Mouse (Mus musculus) testis, postnatal 10 days (tissue): Measurements from ENCODE around the gene Rasal2.
"Not testable (repeated sequence)": the region's sequence is repeated elsewhere in the genome, so short reads cannot be mapped to it uniquely, and the experiment has no call there.

Experiments
- DNase-seq: peaks from one replicate; pipeline ENCODE4 v3.0.0; 2021; ENCODE audit warnings: low spot score

The Rasal2 gene

GRCm38 (mm10) chr1:157243576-157244452 is 168.6 kb downstream of the Rasal2 start:
- DNase-seq = no peak

DNA sequence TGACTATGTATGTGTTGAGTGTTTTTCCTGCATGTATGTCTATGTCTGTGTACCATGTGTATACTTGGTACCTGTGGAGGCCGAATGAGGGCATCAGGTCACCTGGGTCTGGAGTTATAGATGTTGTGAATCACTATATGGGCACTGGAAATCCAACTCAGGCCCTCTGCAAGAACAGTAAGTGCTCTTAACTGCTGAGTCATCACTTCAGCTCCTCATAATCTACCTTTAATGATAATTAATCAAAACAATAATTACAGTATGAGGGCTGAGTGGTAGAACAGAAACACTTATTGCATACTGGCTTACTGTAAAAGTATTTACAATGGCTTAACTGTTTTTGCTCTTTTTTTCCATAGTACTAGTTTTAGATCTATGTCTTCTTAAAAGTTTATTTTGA is 172.7 kb downstream of the Rasal2 start:
- no peak for DNase-seq

- not testable (repeated sequence) for DNase-seq
Observed at GRCm38 (mm10) chr1:157236650-157237344, 175.6 kb downstream of the Rasal2 start.

- DNase-seq = no peak
Observed at GRCm38 (mm10) chr1:157233451-157233850, 178.9 kb downstream of the Rasal2 start.

DNA sequence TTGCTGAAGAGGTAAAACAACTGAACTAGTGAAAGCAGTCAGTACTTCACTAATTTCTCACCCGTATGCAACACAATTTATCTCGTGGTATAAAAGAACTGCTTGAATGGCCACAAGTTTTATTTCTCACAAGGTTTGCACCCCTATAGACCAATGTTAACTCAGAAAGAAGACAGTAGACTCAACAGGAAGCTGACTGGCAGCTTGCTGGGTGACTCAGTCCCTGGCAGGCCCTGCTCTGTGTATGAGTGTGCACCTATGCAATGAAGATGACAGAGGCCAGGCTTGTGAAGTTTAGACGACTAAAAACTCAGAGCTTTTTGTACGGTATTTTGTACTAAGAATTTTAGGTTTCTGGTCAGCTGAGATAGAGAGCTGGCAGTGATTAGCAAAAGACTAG is 180.0 kb downstream of the Rasal2 start:
- DNase-seq = no peak

GRCm38 (mm10) chr1:157231016-157231415 is 181.4 kb downstream of the Rasal2 start:
- no peak for DNase-seq

DNA sequence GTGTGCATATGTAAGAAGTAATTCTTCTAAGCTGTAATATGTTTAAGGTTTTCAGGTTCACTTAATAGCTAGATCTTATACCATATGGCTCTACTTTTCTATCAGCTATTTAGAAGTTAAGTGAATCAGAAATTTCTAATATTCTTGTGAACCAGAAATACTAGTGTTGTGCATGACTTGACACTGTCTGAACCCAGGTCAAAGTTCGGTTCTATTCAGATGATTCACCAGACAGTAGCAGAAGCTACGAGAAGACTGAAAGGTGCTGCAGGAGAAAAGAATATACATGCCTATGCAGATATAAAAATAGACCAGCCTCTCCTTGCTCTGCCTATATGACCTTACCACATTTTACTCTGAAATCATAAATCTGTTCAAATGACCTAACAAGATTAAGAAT is 182.0 kb downstream of the Rasal2 start:
- no peak for DNase-seq

- no peak for DNase-seq
Observed at GRCm38 (mm10) chr1:157225013-157225412, 187.4 kb downstream of the Rasal2 start.

DNA sequence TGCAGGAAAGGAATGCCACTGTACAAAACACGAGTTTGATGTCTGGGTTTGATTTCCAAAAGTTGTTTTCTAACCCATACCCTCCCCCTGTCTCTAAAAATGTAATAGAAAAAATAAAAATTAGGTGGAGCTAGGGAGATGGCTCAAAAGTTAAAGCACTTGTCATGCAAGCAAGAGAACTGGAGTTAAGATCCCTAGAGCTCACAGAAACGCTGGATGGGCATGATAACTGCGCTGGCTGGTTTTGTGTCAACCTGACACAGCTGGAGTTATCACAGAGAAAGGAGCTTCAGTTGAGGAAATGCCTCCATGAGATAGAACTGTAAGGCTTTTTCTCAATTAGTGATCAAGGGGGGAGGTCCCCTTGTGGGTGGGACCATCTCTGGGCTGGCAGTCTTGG is 191.5 kb downstream of the Rasal2 start:
- no peak for DNase-seq

DNA sequence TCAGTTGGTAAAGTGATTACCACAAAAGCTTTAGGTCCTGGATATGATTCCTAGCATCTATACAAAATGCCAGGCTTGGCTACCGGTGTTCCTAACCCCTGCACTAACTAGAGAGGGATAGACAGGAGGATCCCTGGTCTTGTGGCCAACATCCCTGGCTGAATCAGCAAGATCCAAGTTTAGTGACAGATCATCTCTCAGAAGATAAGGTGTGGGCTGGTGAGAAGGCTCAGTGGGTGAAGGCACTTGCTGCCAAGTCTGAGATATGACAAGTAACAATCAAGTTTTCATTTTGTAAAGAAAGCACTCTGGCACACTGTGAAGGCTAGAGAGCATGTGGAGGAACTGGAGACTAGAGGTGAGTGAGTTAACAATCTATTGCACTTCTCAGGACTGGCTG is 191.9 kb downstream of the Rasal2 start:
- DNase-seq = no peak

DNA sequence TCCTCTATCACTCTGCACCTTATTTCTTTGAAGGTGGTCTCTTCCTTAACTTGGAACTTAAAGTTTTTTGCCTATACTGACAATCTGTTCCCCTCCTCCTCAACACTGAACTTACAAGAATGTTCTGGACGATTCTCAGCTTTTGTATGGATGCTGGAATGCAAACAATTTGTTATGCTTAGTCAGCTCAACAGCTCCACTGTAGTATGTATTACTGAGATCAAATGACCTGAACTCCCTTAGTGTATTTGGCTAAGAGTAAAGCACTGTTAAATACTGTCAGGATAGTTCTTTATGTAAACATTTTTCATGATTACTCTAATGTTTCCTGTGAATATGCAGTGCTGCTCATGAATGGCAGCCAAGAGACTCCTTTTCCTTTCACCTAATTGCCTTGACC is 203.6 kb downstream of the Rasal2 start:
- DNase-seq = no peak

GRCm38 (mm10) chr1:157205685-157206084 is 206.7 kb downstream of the Rasal2 start:
- no peak for DNase-seq

- no peak for DNase-seq
Observed at GRCm38 (mm10) chr1:157183043-157183442, 229.4 kb downstream of the Rasal2 start.

DNA sequence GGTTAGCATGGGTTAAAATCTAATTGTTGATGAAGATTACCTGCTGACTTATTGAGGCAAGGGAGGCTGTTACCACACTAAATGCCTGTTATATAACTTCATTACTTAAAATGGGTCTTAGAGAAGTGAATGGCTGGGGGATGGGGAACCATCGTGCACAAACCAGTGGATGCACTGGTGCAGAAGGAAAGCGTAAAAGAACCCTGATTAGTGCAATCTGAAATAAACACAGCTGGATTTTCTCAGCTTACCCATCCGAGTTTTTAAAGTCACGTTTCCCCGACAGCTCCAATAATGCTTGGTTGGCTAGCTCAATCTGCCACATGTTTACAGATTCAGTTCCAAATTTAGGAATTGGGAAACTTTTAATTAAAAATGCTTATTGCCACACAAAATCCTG is 230.0 kb downstream of the Rasal2 start:
- DNase-seq = no peak

DNA sequence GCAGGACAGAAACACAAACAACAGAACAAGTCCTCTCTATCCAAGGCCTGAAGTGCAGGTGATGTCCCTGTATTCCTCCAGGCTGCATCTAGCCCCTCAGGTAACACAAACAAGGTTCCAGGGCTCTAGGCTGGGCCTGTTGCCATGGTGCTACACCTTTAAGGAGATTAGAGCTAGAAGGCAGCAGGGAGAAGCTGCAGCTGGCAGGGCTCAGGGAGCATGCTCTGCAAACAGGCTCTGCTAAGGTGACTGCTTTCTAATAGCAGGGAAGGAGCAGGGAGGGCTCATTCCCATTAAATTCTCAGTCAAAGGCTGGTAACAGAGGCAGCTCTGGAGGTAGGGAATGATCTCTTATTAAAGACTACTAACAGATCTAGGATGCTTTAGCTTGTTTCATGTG is 231.3 kb downstream of the Rasal2 start:
- no peak for DNase-seq

- no peak for DNase-seq
Observed at GRCm38 (mm10) chr1:157178988-157179764, 233.2 kb downstream of the Rasal2 start.

GRCm38 (mm10) chr1:157169292-157169691 is 243.1 kb downstream of the Rasal2 start:
- DNase-seq = no peak

DNA sequence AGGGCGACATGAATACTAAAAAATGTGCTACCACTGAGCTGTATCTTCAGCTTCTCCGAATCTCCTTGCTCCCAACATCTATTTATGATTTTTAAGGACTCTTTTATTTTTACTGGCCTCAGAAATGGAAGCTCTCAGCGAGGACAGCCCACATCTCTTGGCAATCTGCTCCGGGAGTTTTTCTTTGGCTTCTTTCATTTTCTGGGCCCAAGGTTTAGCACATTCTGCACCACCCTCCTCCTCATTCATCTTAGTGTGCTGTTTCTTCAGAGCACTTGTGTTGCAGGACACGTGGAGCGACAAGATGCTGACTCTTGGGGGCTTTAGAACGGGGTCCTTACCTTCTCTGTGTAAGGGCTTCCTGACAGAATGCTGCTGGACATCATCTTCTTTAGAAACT is 243.5 kb downstream of the Rasal2 start:
- DNase-seq = no peak

DNA sequence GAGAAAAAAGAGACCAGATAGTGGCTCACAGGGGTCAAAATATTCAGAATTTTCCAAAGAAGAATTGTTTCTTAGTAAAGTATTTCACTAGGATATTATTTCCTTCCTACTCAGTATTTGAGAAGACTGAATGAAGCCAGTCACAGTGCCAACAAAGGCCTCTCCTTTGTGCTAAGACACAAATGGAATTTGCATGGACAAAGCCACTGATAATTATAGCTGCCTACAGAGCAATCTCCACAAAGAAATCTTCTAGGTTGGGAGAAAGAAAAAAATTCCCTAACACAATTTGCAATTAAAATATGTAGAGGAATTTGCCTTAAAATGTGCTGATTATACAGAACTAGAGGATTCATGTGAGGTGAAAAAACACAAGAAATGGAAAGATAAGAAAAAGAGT is 258.6 kb downstream of the Rasal2 start:
- DNase-seq = no peak

DNA sequence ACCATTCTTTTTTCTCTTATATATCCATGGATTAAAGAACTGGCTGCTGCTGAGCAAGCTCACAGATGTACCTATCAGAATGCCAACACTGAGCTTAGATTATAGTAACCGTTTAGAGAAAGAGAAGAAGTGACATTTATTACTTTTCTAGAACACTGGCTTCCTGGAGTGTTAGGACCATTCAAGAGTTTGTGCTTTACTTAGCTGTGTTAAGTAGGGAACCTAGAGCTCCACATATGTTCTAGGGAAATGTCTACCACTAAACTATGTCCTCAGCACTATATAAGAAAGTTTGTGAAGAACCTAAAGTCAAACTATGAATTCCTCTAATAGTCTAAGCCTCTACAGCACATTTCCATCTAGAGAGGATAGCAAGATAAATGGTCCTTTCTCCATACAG is 262.3 kb downstream of the Rasal2 start:
- DNase-seq = no peak

DNA sequence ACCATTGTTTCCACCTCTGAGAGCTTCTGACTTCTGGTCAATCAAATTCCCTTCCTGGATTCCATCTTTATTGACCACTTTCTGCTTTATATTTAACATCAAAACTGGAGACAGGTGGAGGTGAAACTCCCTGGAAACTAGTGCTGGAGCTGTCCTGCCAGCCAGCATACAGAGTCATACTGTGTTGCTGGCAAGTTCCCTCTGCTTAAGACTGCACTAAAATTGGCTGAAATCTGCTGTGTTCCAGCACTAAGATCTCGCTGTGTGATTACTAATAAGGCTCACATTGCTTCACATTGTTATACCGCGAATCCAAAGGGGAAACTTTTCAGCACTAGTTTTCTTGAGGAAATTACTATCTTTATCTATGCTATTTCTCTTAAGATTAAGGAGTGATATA is 267.8 kb downstream of the Rasal2 start:
- DNase-seq = no peak

GRCm38 (mm10) chr1:157143326-157143932 is 269.0 kb downstream of the Rasal2 start:
- DNase-seq = no peak
